Mouse (Mus musculus): ENCODE measurements around the gene Lrp6. TPM values are rescaled to one million over a fixed set of nuclear protein-coding genes. Genes with fewer than 3 reads are reported as not detected.

Gene Lrp6
- polyA plus RNA-seq, 1 experiment from 2014 or later: 24.7 TPM

GRCm38 (mm10) chr6:134443198-134443904 is 123.4 kb downstream of the Lrp6 start:
- H3K9me3 ChIP-seq: no peaks in the 10 kb centered on the region
- H3K4me2 ChIP-seq: no peak overlapping the region
- peaks cover 15% of the 10 kb centered on the region for H3K36me3 ChIP-seq
- H3K27me3 ChIP-seq: no peaks in the 10 kb centered on the region
- no peak overlapping the region for H3K9ac ChIP-seq
- peaks cover 37% of the 10 kb centered on the region for H3K4me1 ChIP-seq
- WGBS: 37% methylated on average over 9 of the region's 9 CpGs
- no peak for ATAC-seq (ENCODE audit: borderline replicate concordance, extremely low read depth, low FRiP score, low TSS enrichment)
- peak overlapping the region; percentile 56 for H3K27ac ChIP-seq
- no peak overlapping the region for H3K4me3 ChIP-seq

- no peak overlapping the region for H3K27ac ChIP-seq
- 65% methylated on average over 5 of the region's 5 CpGs for WGBS
- H3K4me1 ChIP-seq: peaks cover 37% of the 10 kb centered on the region
- no peak overlapping the region for H3K4me2 ChIP-seq
- no peak overlapping the region for H3K9ac ChIP-seq
- no peaks in the 10 kb centered on the region for H3K27me3 ChIP-seq
- ATAC-seq (ENCODE audit: borderline replicate concordance, extremely low read depth, low FRiP score, low TSS enrichment): no peak
- peaks cover 15% of the 10 kb centered on the region for H3K36me3 ChIP-seq
- no peak overlapping the region for H3K4me3 ChIP-seq
- no peaks in the 10 kb centered on the region for H3K9me3 ChIP-seq
These were observed 124.5 kb downstream of the Lrp6 start for GRCm38 (mm10) chr6:134442219-134442618.

- ATAC-seq (ENCODE audit: borderline replicate concordance, extremely low read depth, low FRiP score, low TSS enrichment): no peak
- no peaks in the 10 kb centered on the region for H3K9me3 ChIP-seq
- H3K4me2 ChIP-seq: no peak overlapping the region
- H3K36me3 ChIP-seq: peaks cover 13% of the 10 kb centered on the region
- no peak overlapping the region for H3K9ac ChIP-seq
- WGBS: 88% methylated on average over 3 of the region's 3 CpGs
- H3K4me1 ChIP-seq: peaks cover 37% of the 10 kb centered on the region
- no peaks in the 10 kb centered on the region for H3K27me3 ChIP-seq
- no peak overlapping the region for H3K27ac ChIP-seq
- H3K4me3 ChIP-seq: no peak overlapping the region
These were observed 125.0 kb downstream of the Lrp6 start for GRCm38 (mm10) chr6:134441716-134442115.

- no peak for ATAC-seq (ENCODE audit: borderline replicate concordance, extremely low read depth, low FRiP score, low TSS enrichment)
- 0 out of 2 replicates have a peak, but pooled peaks cover 2% of the 10 kb centered on the region for H3K36me3 ChIP-seq
- no peak overlapping the region for H3K9ac ChIP-seq
- H3K27ac ChIP-seq: peak overlapping the region; percentile 59
- peak overlapping the region; percentile 6; the same call in 1 of the 2 replicates for H3K4me3 ChIP-seq
- WGBS: 19% methylated on average over 10 of the region's 10 CpGs
- no peaks in the 10 kb centered on the region for H3K9me3 ChIP-seq
- peaks cover 36% of the 10 kb centered on the region for H3K4me1 ChIP-seq
- no peaks in the 10 kb centered on the region for H3K27me3 ChIP-seq
- H3K4me2 ChIP-seq: peak overlapping the region; percentile 46
These were observed 126.7 kb downstream of the Lrp6 start for GRCm38 (mm10) chr6:134440023-134440422.

- Histone ChIP-seq H3K4me1 (peaks cover 31% of the 10 kb centered on the region), H3K27me3 (no peaks in the 10 kb centered on the region), H3K9me3 (no peaks in the 10 kb centered on the region), H3K4me3 (peak overlapping the region; percentile 6), H3K36me3 (no peaks in the 10 kb centered on the region), H3K9ac (no peak overlapping the region), H3K27ac (peak overlapping the region; percentile 59), H3K4me2 (peak overlapping the region; percentile 46)
- peak; percentile 83 for ATAC-seq (ENCODE audit: borderline replicate concordance, extremely low read depth, low FRiP score, low TSS enrichment)
- whole genome bisulfite sequencing: 19% methylated on average over 23 of the region's 23 CpGs
These were observed 127.3 kb downstream of the Lrp6 start for GRCm38 (mm10) chr6:134439401-134440021.

GRCm38 (mm10) chr6:134436955-134437354 is 129.8 kb downstream of the Lrp6 start:
- no peaks in the 10 kb centered on the region for H3K9me3 ChIP-seq
- 56% methylated on average over 5 of the region's 5 CpGs for WGBS
- H3K4me3 ChIP-seq: no peak overlapping the region

GRCm38 (mm10) chr6:134434866-134435390 is 131.8 kb downstream of the Lrp6 start:
- ATAC-seq (ENCODE audit: borderline replicate concordance, extremely low read depth, low FRiP score, low TSS enrichment): no peak
- Histone ChIP-seq H3K4me2 (no peak overlapping the region), H3K9ac (no peak overlapping the region), H3K27me3 (no peaks in the 10 kb centered on the region), H3K4me1 (peaks cover 11% of the 10 kb centered on the region), H3K27ac (no peak overlapping the region), H3K9me3 (no peaks in the 10 kb centered on the region), H3K36me3 (no peaks in the 10 kb centered on the region), H3K4me3 (no peak overlapping the region)
- WGBS: 66% methylated on average over 9 of the region's 9 CpGs

More at GRCm38 (mm10) chr6:134436955-134437354, 129.8 kb downstream of the Lrp6 start:
- Histone ChIP-seq H3K27ac (no peak overlapping the region), H3K9ac (no peak overlapping the region), H3K36me3 (no peaks in the 10 kb centered on the region), H3K4me1 (peaks cover 19% of the 10 kb centered on the region), H3K4me2 (no peak overlapping the region), H3K27me3 (no peaks in the 10 kb centered on the region)
- no peak for ATAC-seq (ENCODE audit: borderline replicate concordance, extremely low read depth, low FRiP score, low TSS enrichment)

- Histone ChIP-seq H3K4me3 (no peak overlapping the region), H3K4me2 (no peak overlapping the region), H3K9ac (no peak overlapping the region), H3K27me3 (no peaks in the 10 kb centered on the region), H3K36me3 (no peaks in the 10 kb centered on the region), H3K4me1 (0 out of 2 replicates have a peak, but pooled peaks cover 3% of the 10 kb centered on the region), H3K9me3 (no peaks in the 10 kb centered on the region), H3K27ac (no peak overlapping the region)
- 85% methylated on average over 6 of the region's 6 CpGs for WGBS
- ATAC-seq (ENCODE audit: borderline replicate concordance, extremely low read depth, low FRiP score, low TSS enrichment): no peak
These were observed 132.7 kb downstream of the Lrp6 start for GRCm38 (mm10) chr6:134434044-134434443.

- WGBS: 93% methylated on average over 3 of the region's 3 CpGs
- Histone ChIP-seq H3K9me3 (no peaks in the 10 kb centered on the region), H3K4me3 (no peak overlapping the region), H3K27me3 (no peaks in the 10 kb centered on the region), H3K4me1 (no peaks in the 10 kb centered on the region), H3K27ac (no peak overlapping the region), H3K4me2 (no peak overlapping the region), H3K9ac (no peak overlapping the region), H3K36me3 (no peaks in the 10 kb centered on the region)
- no peak for ATAC-seq (ENCODE audit: borderline replicate concordance, extremely low read depth, low FRiP score, low TSS enrichment)
These were observed 133.5 kb downstream of the Lrp6 start for GRCm38 (mm10) chr6:134433281-134433680.

GRCm38 (mm10) chr6:134431583-134431982 is 135.2 kb downstream of the Lrp6 start:
- ATAC-seq (ENCODE audit: borderline replicate concordance, extremely low read depth, low FRiP score, low TSS enrichment): no peak
- Histone ChIP-seq H3K4me3 (no peak overlapping the region), H3K9ac (no peak overlapping the region), H3K27ac (no peak overlapping the region), H3K36me3 (no peaks in the 10 kb centered on the region), H3K9me3 (no peaks in the 10 kb centered on the region), H3K4me2 (no peak overlapping the region), H3K27me3 (no peaks in the 10 kb centered on the region), H3K4me1 (no peaks in the 10 kb centered on the region)
- 57% methylated on average over 4 of the region's 4 CpGs for WGBS

GRCm38 (mm10) chr6:134430161-134430799 is 136.5 kb downstream of the Lrp6 start:
- no peak for ATAC-seq (ENCODE audit: borderline replicate concordance, extremely low read depth, low FRiP score, low TSS enrichment)
- no peak overlapping the region for H3K27ac ChIP-seq
- 64% methylated on average over 9 of the region's 9 CpGs for WGBS

GRCm38 (mm10) chr6:134428455-134428854 is 138.3 kb downstream of the Lrp6 start:
- Histone ChIP-seq H3K4me3 (no peak overlapping the region), H3K27ac (no peak overlapping the region), H3K9me3 (no peaks in the 10 kb centered on the region), H3K4me1 (peaks cover 3% of the 10 kb centered on the region; the same call in 1 of the 2 replicates), H3K4me2 (no peak overlapping the region), H3K9ac (no peak overlapping the region), H3K36me3 (no peaks in the 10 kb centered on the region), H3K27me3 (no peaks in the 10 kb centered on the region)
- 73% methylated on average over 5 of the region's 5 CpGs for WGBS
- ATAC-seq (ENCODE audit: borderline replicate concordance, extremely low read depth, low FRiP score, low TSS enrichment): no peak

More at GRCm38 (mm10) chr6:134430161-134430799, 136.5 kb downstream of the Lrp6 start:
- Histone ChIP-seq H3K4me3 (no peak overlapping the region), H3K4me2 (no peak overlapping the region), H3K27me3 (no peaks in the 10 kb centered on the region), H3K9me3 (no peaks in the 10 kb centered on the region), H3K9ac (no peak overlapping the region), H3K36me3 (no peaks in the 10 kb centered on the region), H3K4me1 (peaks cover 3% of the 10 kb centered on the region; the same call in 1 of the 2 replicates)
